Mouse (Mus musculus) lung, postnatal 4 days (tissue): Measurements from ENCODE around the gene Lgi4.

Source experiments
- DNase-seq, 2 experiments: peaks; one replicate each; pipeline ENCODE4 v3.0.0; 2021

Lgi4 gene

GRCm38 (mm10) chr7:31109091-31109490 lies 49.9 kb downstream of the Lgi4 start:
- peak; percentile 68 to 81 for DNase-seq

GRCm38 (mm10) chr7:31109796-31110195 lies 50.7 kb downstream of the Lgi4 start:
- no peak for DNase-seq

GRCm38 (mm10) chr7:31110861-31111385 lies 51.8 kb downstream of the Lgi4 start:
- DNase-seq: no peak

GRCm38 (mm10) chr7:31112036-31112435 lies 52.9 kb downstream of the Lgi4 start:
- no peak for DNase-seq

GRCm38 (mm10) chr7:31113800-31114199 lies 54.7 kb downstream of the Lgi4 start:
- no peak for DNase-seq

- DNase-seq: no peak
Measured at GRCm38 (mm10) chr7:31114646-31115045, 55.5 kb downstream of the Lgi4 start.

GRCm38 (mm10) chr7:31115182-31115581 lies 56.0 kb downstream of the Lgi4 start, which contains the start of gene Hpn:
TSS of gene Hpn (minus strand) at chr7:31115290.
- peak; percentile 65 to 83 for DNase-seq

GRCm38 (mm10) chr7:31115587-31116043 lies 56.5 kb downstream of the Lgi4 start:
- peak; percentile 69 to 82 for DNase-seq

- no peak for DNase-seq
Measured at GRCm38 (mm10) chr7:31116721-31117145, 57.6 kb downstream of the Lgi4 start.

- DNase-seq: no peak
Measured at GRCm38 (mm10) chr7:31117465-31117864, 58.3 kb downstream of the Lgi4 start.

GRCm38 (mm10) chr7:31118486-31118885 lies 59.3 kb downstream of the Lgi4 start:
- no peak for DNase-seq

GRCm38 (mm10) chr7:31119556-31119955 lies 60.4 kb downstream of the Lgi4 start:
- no peak for DNase-seq
